Mouse (Mus musculus): ENCODE results near the gene Actrt2.

GRCm38 (mm10) chr4:154694361-154694760 is 26.7 kb upstream of the Actrt2 start:
- TF ChIP-seq POLR2A (IDR thresholded peaks at IDR 0.05; ENCODE audit: insufficient read depth, low read depth, low read length), result no peak
- TF ChIP-seq CTCF (IDR thresholded peaks at IDR 0.05; ENCODE audit: insufficient read depth, low read depth, low read length), result no peak

Data from olfactory bulb, adult 2 months (tissue).